Mouse (Mus musculus): ENCODE data around the gene Os9.

DNA sequence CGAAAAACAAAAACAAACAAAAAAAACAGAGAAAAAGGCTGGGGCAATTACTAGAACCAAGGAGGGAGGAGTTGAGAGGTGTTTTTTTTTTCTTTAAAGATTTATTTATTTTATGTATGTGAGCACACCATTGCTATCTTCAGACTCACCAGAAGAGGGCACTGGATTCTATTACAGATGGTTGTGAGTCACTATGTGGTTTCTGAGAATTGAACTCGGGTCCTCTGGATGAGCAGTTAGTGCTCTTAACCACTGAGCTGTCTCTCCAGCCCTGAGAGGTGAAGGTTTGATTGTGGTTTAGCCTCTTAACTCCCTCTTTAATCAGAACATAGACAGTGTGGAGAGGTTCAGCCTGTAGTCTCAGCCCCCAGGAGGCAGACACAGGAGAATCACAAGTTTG lies 5.9 kb downstream of the Os9 start:
- TF ChIP-seq CTCF (IDR thresholded peaks at IDR 0.05; ENCODE audit: low read depth) = peak; percentile 51
- TF ChIP-seq EP300 (IDR thresholded peaks at IDR 0.05; ENCODE audit: low read depth) = no peak

Data from liver, embryonic 14.5 days (tissue).